Mouse (Mus musculus) brain, embryonic 14.5 days (tissue): ENCODE data around the gene Tns4.

Source experiments
- CTCF ChIP-seq: fragments of 200-500 bp; IDR thresholded peaks from 2 replicates; pipeline ENCODE4 v1.5.1; 2012; ENCODE audit warnings: inconsistent platforms, mild to moderate bottlenecking, moderate library complexity, borderline replicate concordance; ENCODE audit not compliant: insufficient read depth, insufficient read length; ENCODE audit errors: extremely low read depth
- POLR2A ChIP-seq: fragments of 200-500 bp; IDR thresholded peaks from 2 replicates; pipeline ENCODE4 v1.6.1; 2012; ENCODE audit warnings: mild to moderate bottlenecking, inconsistent platforms, borderline replicate concordance; ENCODE audit not compliant: poor library complexity, insufficient read depth, insufficient read length, severe bottlenecking; ENCODE audit errors: extremely low read depth

DNA sequence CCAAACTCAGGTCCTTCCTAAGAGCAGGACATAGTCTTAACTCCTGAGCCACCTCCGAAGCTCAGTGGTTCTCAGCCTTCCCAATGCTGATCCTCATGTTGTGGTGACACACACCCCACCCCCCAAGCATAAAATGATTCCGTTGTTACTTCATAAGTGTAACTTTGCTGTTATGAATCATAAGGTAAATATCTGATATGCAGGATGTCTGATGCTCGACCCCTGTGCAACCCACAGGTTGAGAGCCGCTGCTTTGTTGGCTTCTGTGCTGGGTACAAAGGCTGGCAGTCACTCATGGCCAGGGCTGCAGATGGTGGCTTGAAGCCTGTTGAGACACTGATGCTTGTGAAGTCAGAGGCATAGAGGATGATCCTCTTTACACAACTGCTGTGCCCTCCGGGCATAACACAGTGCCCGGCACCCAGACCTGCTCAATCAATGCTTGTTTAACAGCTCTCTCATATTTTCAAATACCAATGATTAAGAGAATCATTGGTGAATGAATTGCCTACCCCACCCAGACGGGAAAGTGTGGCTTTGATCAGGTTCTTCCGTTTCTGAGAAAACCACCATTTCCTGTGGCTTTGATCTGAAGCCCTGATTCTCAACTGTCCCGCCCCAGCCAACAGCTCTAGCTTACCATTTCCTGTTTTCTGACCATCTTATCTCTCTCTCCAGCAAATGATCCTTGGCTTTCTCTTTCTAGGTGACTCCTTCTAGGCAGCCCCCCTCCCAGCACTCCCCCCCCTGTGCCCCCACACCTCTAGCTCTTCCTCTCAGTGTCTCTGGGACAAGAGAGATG, 15.7 kb upstream of the Tns4 start:
- no peak for TF ChIP-seq CTCF
- TF ChIP-seq POLR2A, result no peak
